Mouse (Mus musculus) adrenal gland, postnatal 36 days (tissue): ENCODE data around the gene Lzts2. TPM values are rescaled to one million over a fixed set of nuclear protein-coding genes. Genes with fewer than 3 reads are reported as not detected.

Source experiments
- DNase-seq, 2 experiments: peaks; one replicate each; pipeline ENCODE4 v3.0.0; 2021; ENCODE audit warnings: mixed read lengths in 1 of 2
- long read RNA-seq, 2 experiments: library from polyadenylated mRNA; stranded (forward); transcript quantifications; one replicate each; pipeline ENCODE4 v2.0.0; 2021; ENCODE audit warnings: borderline sequencing depth in 2 of 2
- total RNA-seq, 2 experiments: library from RNA; stranded (reverse); gene quantifications; 2 replicates each; pipeline ENCODE4 v1.2.3; 2021

The Lzts2 gene
- 10 to 100 TPM; 90.4 to 95.6 TPM for total RNA-seq
- long read RNA-seq, experiment 1, transcript Lzts2-201 (5 exons, 3,062 nt): minor isoform, 41 of 333 reads
- long read RNA-seq, experiment 1, transcript Lzts2-203 (5 exons, 2,798 nt): minor isoform, 13 of 333 reads
- long read RNA-seq, experiment 1, transcript Lzts2-202 (5 exons, 2,694 nt): major isoform, 163 of 333 reads
- long read RNA-seq, experiment 1, partial matches to known transcripts: 79 of 333 reads
- long read RNA-seq, experiment 1, other reads (novel, unspliced or antisense): 37 of 333 reads
- long read RNA-seq, experiment 2, transcript Lzts2-202 (5 exons, 2,694 nt): major isoform, 59 of 102 reads
- long read RNA-seq, experiment 2, transcript Lzts2-201 (5 exons, 3,062 nt): minor isoform, 14 of 102 reads
- long read RNA-seq, experiment 2, partial matches to known transcripts: 15 of 102 reads
- long read RNA-seq, experiment 2, other reads (novel, unspliced or antisense): 10 of 102 reads

- peak in 1 of 2 experiments; percentile 8 for DNase-seq
These were observed at the start of gene Lzts2 for GRCm38 (mm10) chr19:45014335-45014971. Gene Lzts2, plus strand, starts transcription at chr19:45014414.

- DNase-seq: no peak
These were observed 48.2 kb upstream of the Lzts2 start for GRCm38 (mm10) chr19:44965978-44966377.

- DNase-seq: no peak
These were observed 45.9 kb upstream of the Lzts2 start for GRCm38 (mm10) chr19:44968329-44968728.

GRCm38 (mm10) chr19:44976636-44977035 lies 37.6 kb upstream of the Lzts2 start:
- DNase-seq: no peak

GRCm38 (mm10) chr19:44977148-44977547 lies 37.1 kb upstream of the Lzts2 start:
- no peak for DNase-seq

GRCm38 (mm10) chr19:44980787-44981186 lies 33.4 kb upstream of the Lzts2 start:
- DNase-seq: no peak

GRCm38 (mm10) chr19:44982477-44983115 lies 31.6 kb upstream of the Lzts2 start:
- no peak for DNase-seq

GRCm38 (mm10) chr19:44983366-44983765 lies 30.8 kb upstream of the Lzts2 start:
- DNase-seq: no peak

- DNase-seq: no peak
These were observed 29.8 kb upstream of the Lzts2 start for GRCm38 (mm10) chr19:44984420-44984819.

- no peak for DNase-seq
These were observed 28.8 kb upstream of the Lzts2 start for GRCm38 (mm10) chr19:44985159-44985988.

GRCm38 (mm10) chr19:44987004-44987403 lies 27.2 kb upstream of the Lzts2 start:
- no peak for DNase-seq

- no peak for DNase-seq
These were observed 26.4 kb upstream of the Lzts2 start for GRCm38 (mm10) chr19:44987851-44988250.

GRCm38 (mm10) chr19:44988321-44988720 lies 25.9 kb upstream of the Lzts2 start:
- DNase-seq: no peak

GRCm38 (mm10) chr19:44988831-44989566 lies 25.2 kb upstream of the Lzts2 start, which contains the start of gene Sema4g:
Gene Sema4g, plus strand, starts transcription at chr19:44989101.
- peak; percentile 44 to 67 for DNase-seq

- no peak for DNase-seq
These were observed 24.4 kb upstream of the Lzts2 start for GRCm38 (mm10) chr19:44989567-44990495.

GRCm38 (mm10) chr19:44991031-44991430 lies 23.2 kb upstream of the Lzts2 start:
- DNase-seq: no peak

- no peak for DNase-seq
These were observed 22.0 kb upstream of the Lzts2 start for GRCm38 (mm10) chr19:44992246-44992645.

- no peak for DNase-seq
These were observed 21.5 kb upstream of the Lzts2 start for GRCm38 (mm10) chr19:44992712-44993111.

GRCm38 (mm10) chr19:44997786-44998185 lies 16.4 kb upstream of the Lzts2 start:
- DNase-seq: no peak

- no peak for DNase-seq
These were observed 14.6 kb upstream of the Lzts2 start for GRCm38 (mm10) chr19:44999647-45000046.
